Mouse (Mus musculus) adipose tissue, adult 10 weeks (tissue): ENCODE measurements around the gene Bag5. TPM values are rescaled to one million over a fixed set of nuclear protein-coding genes. Genes with fewer than 3 reads are reported as not detected.

Experiments
- polyA plus RNA-seq: library from polyadenylated mRNA; stranded (reverse); fragments of 350-450 nt; fragmentation: Illumina TruSeq; extraction: RNeasy Lipid Tissue Mini Kit (QIAGEN cat#74804); gene quantifications from one replicate; pipeline ENCODE4 v1.2.3, GENCODE M21; 2014; ENCODE audit warnings: low read depth, low replicate concordance

The Bag5 gene
- polyA plus RNA-seq, result 35.6 TPM

DNA sequence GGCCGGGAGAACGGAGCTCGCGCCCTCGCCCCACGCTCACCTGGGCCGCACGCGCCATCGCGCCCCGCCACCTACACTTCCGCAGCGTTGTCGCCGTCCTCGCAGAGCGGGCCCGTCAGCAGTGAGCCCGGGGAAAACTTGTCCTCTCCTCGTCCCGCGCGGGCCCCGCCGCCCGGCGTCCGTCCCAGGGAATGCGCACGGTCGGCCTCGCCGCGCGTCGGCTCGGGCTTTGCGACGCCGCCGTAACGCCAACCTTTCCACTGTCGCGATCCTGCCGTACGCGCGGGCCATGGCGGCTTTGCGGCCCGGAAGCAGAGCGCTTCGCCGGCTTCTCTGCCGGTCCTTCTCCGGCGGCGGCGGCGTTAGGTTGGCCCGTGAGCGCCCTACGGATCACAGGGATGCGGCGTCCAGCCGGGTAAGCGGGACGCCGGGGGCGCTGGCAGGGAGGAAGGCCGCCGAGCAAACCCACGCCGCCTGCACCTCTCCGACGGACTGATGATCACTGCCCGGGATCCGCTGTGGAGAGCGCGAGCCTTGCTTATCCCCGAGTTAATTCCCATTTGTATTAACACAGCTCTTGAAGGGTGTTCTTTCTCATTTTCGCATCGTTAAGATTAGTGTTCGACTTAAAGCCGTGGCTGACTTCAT lies at the start of gene Bag5, which contains the start of gene Apopt1:
Gene Bag5 (minus strand): TSS at position 254 of the 648 bp plus-strand sequence.
Gene Apopt1 (plus strand): TSS at position 258 of the 648 bp plus-strand sequence.

GRCm38 (mm10) chr12:111758381-111759175 lies 45.5 kb upstream of the Bag5 start, which contains the start of gene Klc1:
TSS of gene Klc1 (plus strand) at chr12:111758849.

DNA sequence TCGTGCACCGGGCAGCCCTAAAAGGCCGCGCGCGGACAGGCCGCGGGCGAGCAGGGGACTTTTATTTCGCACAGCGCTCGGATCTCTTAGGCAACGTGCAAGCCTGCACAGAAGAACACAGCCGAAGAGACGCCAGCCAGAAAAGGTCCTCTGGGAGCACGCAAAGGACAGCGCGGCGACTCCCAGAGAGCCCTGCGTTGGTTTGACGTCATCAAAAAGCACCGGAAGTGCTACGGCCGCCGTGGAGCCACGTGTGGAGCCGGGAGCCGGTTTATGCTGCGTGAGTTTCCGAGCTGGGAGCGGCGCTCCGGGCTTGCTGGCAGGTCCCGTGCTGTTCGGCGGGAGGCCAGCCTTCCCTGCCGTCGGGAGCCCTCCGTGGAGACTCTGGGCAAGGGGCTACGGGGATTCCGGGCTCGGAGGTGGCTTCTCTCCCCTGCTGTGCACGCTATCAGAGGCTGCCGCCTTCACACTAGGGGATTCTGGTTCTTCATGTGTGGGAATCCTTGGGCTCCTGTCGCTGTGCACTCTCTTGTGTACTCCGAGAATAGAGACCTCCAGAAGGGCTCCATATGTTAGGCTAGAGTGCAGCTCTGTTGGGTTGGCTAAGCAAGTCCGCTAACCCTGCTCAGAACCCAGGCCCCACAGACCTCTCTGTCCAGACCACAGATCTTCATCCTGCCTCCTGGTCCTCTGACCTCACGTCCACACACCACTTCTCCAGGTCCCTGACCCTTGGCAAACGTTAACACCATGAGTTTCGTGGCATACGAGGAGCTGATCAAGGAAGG lies 35.0 kb downstream of the Bag5 start, which contains the start of gene Trmt61a:
Gene Trmt61a (plus strand): TSS at position 224 of the 788 bp plus-strand sequence.

GRCm38 (mm10) chr12:111672176-111672575 lies 40.9 kb downstream of the Bag5 start, which contains the start of gene Ckb:
TSS of gene Ckb (minus strand) at chr12:111672338.

Other genes with a start within 250 kb of the Bag5 start
- 28.3 TPM for gene Gm266, start 227.4 kb downstream of the Bag5 start, polyA plus RNA-seq
- gene Eif5, start 175.2 kb downstream of the Bag5 start, polyA plus RNA-seq, result 177 TPM
- 37.2 TPM for gene Mark3, start 138.7 kb downstream of the Bag5 start, polyA plus RNA-seq
- 155 TPM for gene Ckb, start 40.9 kb downstream of the Bag5 start, polyA plus RNA-seq
- 16.5 TPM for gene Trmt61a, start 35.2 kb downstream of the Bag5 start, polyA plus RNA-seq
- gene Apopt1, start within 50 bp of the Bag5 start, polyA plus RNA-seq, result 61.8 TPM
- 61.9 TPM for gene Klc1, start 45.6 kb upstream of the Bag5 start, polyA plus RNA-seq
- gene Xrcc3, start 100.6 kb upstream of the Bag5 start, polyA plus RNA-seq, result 6.3 TPM
- 98.0 TPM for gene Zfyve21, start 100.9 kb upstream of the Bag5 start, polyA plus RNA-seq
- gene Ppp1r13b, start 194.9 kb upstream of the Bag5 start, polyA plus RNA-seq, result 29.9 TPM